Mouse (Mus musculus) heart, embryonic 11.5 days (tissue): ENCODE results near the gene Sgcd. TPM values are rescaled to one million over a fixed set of nuclear protein-coding genes. Genes with fewer than 3 reads are reported as not detected.

Experiments
- ATAC-seq: fragments of 200-750 bp; cut with Nextera tagmentation; replicated peaks from 2 replicates; pipeline ENCODE4 v1.8.0; 2017; ENCODE audit warnings: moderate library complexity; ENCODE audit not compliant: insufficient number of reproducible peaks, low FRiP score, low TSS enrichment
- H3K27ac ChIP-seq: fragments of 300-500 bp; sonication (generic); 2 replicates; pipeline ENCODE4 v1.5.1; 2014; ENCODE audit warnings: mild to moderate bottlenecking, low read depth, low read length
- H3K27me3 ChIP-seq: fragments of 300-500 bp; sonication (generic); 2 replicates; pipeline ENCODE4 v1.6.1; 2014; ENCODE audit warnings: mild to moderate bottlenecking, low read length, mixed read lengths; ENCODE audit not compliant: control insufficient read depth, insufficient read depth
- H3K36me3 ChIP-seq: fragments of 300-500 bp; sonication (generic); 2 replicates; pipeline ENCODE4 v1.6.1; 2014; ENCODE audit warnings: mild to moderate bottlenecking, low read length, moderate library complexity, mixed read lengths; ENCODE audit not compliant: control insufficient read depth, insufficient read depth
- H3K4me1 ChIP-seq: fragments of 300-500 bp; sonication (generic); 2 replicates; pipeline ENCODE4 v1.6.1; 2014; ENCODE audit warnings: low read length; ENCODE audit not compliant: control insufficient read depth, insufficient read depth
- H3K4me2 ChIP-seq: fragments of 300-500 bp; sonication (generic); 2 replicates; pipeline ENCODE4 v1.6.1; 2014; ENCODE audit warnings: mild to moderate bottlenecking, moderate library complexity
- H3K4me3 ChIP-seq: fragments of 300-500 bp; sonication (generic); 2 replicates; pipeline ENCODE4 v1.5.1; 2014; ENCODE audit warnings: low read depth, low read length
- H3K9ac ChIP-seq: fragments of 300-500 bp; sonication (generic); 2 replicates; pipeline ENCODE4 v1.6.1; 2014; ENCODE audit warnings: mild to moderate bottlenecking, low read depth, low read length, moderate library complexity
- H3K9me3 ChIP-seq: fragments of 300-500 bp; sonication (generic); replicated peaks from 2 replicates; pipeline ENCODE4 v1.6.1; 2016; ENCODE audit warnings: low read length; ENCODE audit not compliant: control insufficient read depth
- WGBS: fragments of 180-500 bp; shearing (Covaris S2); extraction: QIAGEN DNeasy Blood & Tissue Kit; methylation state at CpG from one replicate; pipeline ENCODE4 v1.1.7; 2014; ENCODE audit not compliant: insufficient replicate concordance; 5-methylcytosine and 5-hydroxymethylcytosine counted together
- polyA plus RNA-seq: library from polyadenylated mRNA; unstranded; fragments of >200 nt; fragmentation: Nextera tagmentation; extraction: Ambion mirVana; gene quantifications from 2 replicates; pipeline ENCODE4 v1.2.1, GENCODE M21; 2014

The Sgcd gene
- polyA plus RNA-seq, 1 experiment from 2014 or later: 5.3 TPM

DNA sequence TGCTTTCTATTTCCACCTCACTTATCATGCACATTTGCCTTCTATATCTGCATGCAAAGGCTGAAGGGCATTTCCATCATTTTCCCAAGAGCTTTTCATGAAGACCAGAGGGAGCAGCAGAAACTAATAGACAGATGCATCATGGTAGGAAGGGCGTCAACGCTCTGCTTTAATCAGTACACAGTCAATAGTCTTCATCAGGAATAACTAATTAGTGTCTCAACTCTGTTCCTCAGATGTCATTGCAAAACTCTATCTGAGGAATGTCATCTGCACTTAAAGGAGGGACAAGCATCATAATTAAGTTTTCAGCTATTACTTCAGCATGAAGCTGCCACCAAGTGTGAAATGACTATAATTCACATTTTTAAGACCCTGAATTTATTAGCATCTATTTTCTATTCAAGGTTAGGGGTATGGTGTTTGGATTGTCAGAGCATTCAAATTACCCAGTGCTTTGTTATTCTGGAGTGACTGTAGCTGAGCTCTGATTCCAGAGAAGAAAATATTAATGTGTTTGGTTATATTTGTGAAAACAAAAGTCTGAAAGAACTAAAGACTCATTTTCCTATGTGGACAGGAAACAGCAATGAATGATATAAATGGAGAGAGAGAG lies 918.9 kb downstream of the Sgcd start:
- H3K9me3 ChIP-seq: no peaks in the 10 kb centered on the region
- no peaks in the 10 kb centered on the region for H3K4me1 ChIP-seq
- no peak overlapping the region for H3K4me2 ChIP-seq
- no peak overlapping the region for H3K9ac ChIP-seq
- H3K27ac ChIP-seq: no peak overlapping the region
- no peak overlapping the region for H3K4me3 ChIP-seq
- no peaks in the 10 kb centered on the region for H3K27me3 ChIP-seq
- ATAC-seq: no peak
- 83% methylated on average over 2 of the region's 2 CpGs for WGBS
- no peaks in the 10 kb centered on the region for H3K36me3 ChIP-seq

DNA sequence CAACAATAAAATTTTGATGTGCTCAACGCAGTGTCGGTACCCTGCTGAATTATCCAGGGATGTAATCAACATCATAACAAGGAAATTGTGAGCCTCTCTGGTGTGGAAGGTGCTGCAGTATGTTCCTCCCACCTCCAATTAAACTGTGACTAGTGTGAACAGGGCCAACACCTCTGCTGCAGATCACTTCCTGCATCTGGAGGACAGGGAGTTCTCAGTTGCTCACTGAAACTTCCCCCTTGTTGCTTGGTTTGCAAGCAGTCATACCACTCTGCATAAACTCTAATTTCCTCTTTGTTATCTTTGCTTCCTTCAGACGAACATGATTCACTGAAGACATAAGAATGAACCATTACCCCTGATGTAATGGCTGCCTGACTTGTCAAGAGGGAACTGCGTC lies 925.1 kb downstream of the Sgcd start:
- Histone ChIP-seq H3K9ac (no peak overlapping the region), H3K4me1 (no peaks in the 10 kb centered on the region), H3K27me3 (no peaks in the 10 kb centered on the region), H3K4me2 (no peak overlapping the region), H3K9me3 (no peaks in the 10 kb centered on the region), H3K36me3 (no peaks in the 10 kb centered on the region), H3K27ac (no peak overlapping the region), H3K4me3 (no peak overlapping the region)
- 63% methylated on average over 4 of the region's 4 CpGs for WGBS
- ATAC-seq: no peak

GRCm38 (mm10) chr11:47050390-47050789 lies 938.4 kb downstream of the Sgcd start:
- 65% methylated on average over 2 of the region's 2 CpGs for WGBS
- no peak overlapping the region for H3K9ac ChIP-seq
- no peaks in the 10 kb centered on the region for H3K36me3 ChIP-seq
- H3K9me3 ChIP-seq: no peaks in the 10 kb centered on the region
- H3K4me3 ChIP-seq: no peak overlapping the region
- H3K4me2 ChIP-seq: no peak overlapping the region
- no peak for ATAC-seq
- no peaks in the 10 kb centered on the region for H3K27me3 ChIP-seq
- H3K4me1 ChIP-seq: no peaks in the 10 kb centered on the region
- no peak overlapping the region for H3K27ac ChIP-seq

- Histone ChIP-seq H3K4me2 (no peak overlapping the region), H3K27ac (no peak overlapping the region), H3K27me3 (no peaks in the 10 kb centered on the region), H3K36me3 (no peaks in the 10 kb centered on the region), H3K4me1 (no peaks in the 10 kb centered on the region), H3K9me3 (no peaks in the 10 kb centered on the region), H3K9ac (no peak overlapping the region), H3K4me3 (no peak overlapping the region)
- no peak for ATAC-seq
- 82% methylated on average over 4 of the region's 4 CpGs for WGBS
Measured at GRCm38 (mm10) chr11:47049756-47050155, 939.0 kb downstream of the Sgcd start.

DNA sequence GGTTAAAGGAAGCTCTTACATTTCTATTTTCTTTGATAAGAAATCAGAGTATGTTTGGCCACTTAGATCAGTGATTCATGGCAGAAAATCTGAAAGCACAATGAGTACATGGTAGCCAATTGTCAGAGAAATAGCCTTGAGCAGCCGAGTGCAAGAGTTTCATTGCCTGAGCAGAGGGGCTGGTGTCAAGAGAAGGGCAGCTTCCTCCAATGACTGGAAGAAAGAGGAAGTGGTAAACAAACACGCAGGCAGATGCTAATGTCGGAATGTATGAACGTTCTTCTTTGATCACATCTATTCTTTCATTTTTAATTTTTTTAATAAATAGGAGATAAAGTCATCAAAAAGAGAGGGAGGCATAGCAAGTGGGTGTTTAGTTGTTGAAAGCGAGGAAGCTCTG lies 956.5 kb downstream of the Sgcd start:
- Histone ChIP-seq H3K4me2 (no peak overlapping the region), H3K27me3 (no peaks in the 10 kb centered on the region), H3K27ac (no peak overlapping the region), H3K36me3 (no peaks in the 10 kb centered on the region), H3K4me1 (no peaks in the 10 kb centered on the region), H3K9me3 (no peaks in the 10 kb centered on the region), H3K4me3 (no peak overlapping the region), H3K9ac (no peak overlapping the region)
- ATAC-seq: no peak
- WGBS: 74% methylated on average over 5 of the region's 5 CpGs

GRCm38 (mm10) chr11:47020874-47021273 lies 967.9 kb downstream of the Sgcd start:
- H3K4me1 ChIP-seq: peaks cover 12% of the 10 kb centered on the region
- H3K9ac ChIP-seq: no peak overlapping the region
- no peaks in the 10 kb centered on the region for H3K9me3 ChIP-seq
- no peak overlapping the region for H3K27ac ChIP-seq
- peak overlapping the region; percentile 22; the same call in 1 of the 2 replicates for H3K4me2 ChIP-seq
- WGBS: 24% methylated on average over 6 of the region's 6 CpGs
- no peak overlapping the region for H3K4me3 ChIP-seq
- no peaks in the 10 kb centered on the region for H3K27me3 ChIP-seq
- no peaks in the 10 kb centered on the region for H3K36me3 ChIP-seq
- ATAC-seq: no peak

- WGBS: 24% methylated on average over 2 of the region's 2 CpGs
- H3K9me3 ChIP-seq: no peaks in the 10 kb centered on the region
- no peak for ATAC-seq
Measured at GRCm38 (mm10) chr11:47018139-47018538, 970.6 kb downstream of the Sgcd start.

DNA sequence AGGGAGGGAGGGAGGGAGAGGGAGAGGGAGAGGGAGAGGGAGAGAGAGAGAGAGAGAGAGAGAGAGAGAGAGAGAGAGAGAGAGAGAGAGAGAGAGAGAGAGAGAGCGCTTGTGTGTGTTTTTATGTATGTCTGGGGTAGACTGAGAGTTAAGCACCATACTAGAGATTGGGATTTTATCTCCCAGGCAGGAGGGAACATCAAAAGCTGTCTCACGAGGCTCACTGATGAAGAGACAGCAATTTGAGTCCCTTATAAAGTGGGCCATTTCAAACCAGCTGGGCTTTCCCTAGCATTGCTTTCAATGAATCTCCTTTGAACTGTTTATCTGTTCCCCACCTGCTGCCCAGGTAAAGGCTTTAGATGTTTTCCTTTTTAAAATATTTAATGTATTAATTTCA lies 973.1 kb downstream of the Sgcd start:
- no peak for ATAC-seq
- no peaks in the 10 kb centered on the region for H3K27me3 ChIP-seq
- WGBS: 52% methylated on average over 2 of the region's 2 CpGs

More at GRCm38 (mm10) chr11:47018139-47018538, 970.6 kb downstream of the Sgcd start:
- peaks cover 20% of the 10 kb centered on the region for H3K4me1 ChIP-seq
- no peak overlapping the region for H3K4me2 ChIP-seq
- H3K9ac ChIP-seq: no peak overlapping the region
- H3K36me3 ChIP-seq: no peaks in the 10 kb centered on the region
- no peak overlapping the region for H3K4me3 ChIP-seq
- no peak overlapping the region for H3K27ac ChIP-seq
- H3K27me3 ChIP-seq: no peaks in the 10 kb centered on the region

DNA sequence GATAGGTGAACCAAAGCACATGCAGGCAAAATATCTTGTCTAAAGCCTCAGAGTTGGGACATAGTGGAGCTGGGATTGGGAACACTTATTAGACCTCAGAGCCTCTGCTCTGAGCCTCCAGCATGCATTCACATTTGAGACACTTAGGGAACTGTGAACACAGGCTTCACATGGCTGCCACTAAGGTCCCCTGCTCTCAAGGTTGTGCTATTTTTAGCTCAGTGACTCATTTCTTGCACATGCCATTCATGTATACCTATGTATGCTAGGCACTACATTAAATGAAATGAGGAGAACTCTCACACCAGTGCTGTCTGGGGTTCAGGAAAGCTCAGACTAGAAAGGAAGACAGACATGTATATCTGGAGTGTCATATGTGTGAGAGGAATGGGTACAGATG lies 974.5 kb downstream of the Sgcd start:
- peak; percentile 71 for ATAC-seq
- Histone ChIP-seq H3K27me3 (no peaks in the 10 kb centered on the region), H3K36me3 (no peaks in the 10 kb centered on the region), H3K4me3 (no peak overlapping the region), H3K9me3 (no peaks in the 10 kb centered on the region), H3K4me2 (no peak overlapping the region), H3K9ac (no peak overlapping the region), H3K27ac (peak overlapping the region; percentile 51; the same call in 1 of the 2 replicates), H3K4me1 (peaks cover 15% of the 10 kb centered on the region)

More for the DNA sequence above, 973.1 kb downstream of the Sgcd start:
- Histone ChIP-seq H3K9ac (no peak overlapping the region), H3K27ac (no peak overlapping the region), H3K4me2 (no peak overlapping the region), H3K4me1 (peaks cover 15% of the 10 kb centered on the region), H3K36me3 (no peaks in the 10 kb centered on the region), H3K9me3 (no peaks in the 10 kb centered on the region), H3K4me3 (no peak overlapping the region)
